Mouse (Mus musculus): ENCODE data around the gene Gm9747. TPM values are rescaled to one million over a fixed set of nuclear protein-coding genes. Genes with fewer than 3 reads are reported as not detected.
A peak's percentile ranks its signal among the peaks of the same experiment; 100 is the strongest.

The Gm9747 gene
- polyA plus RNA-seq, 1 experiment from 2014 or later: 18.6 TPM

- H3K4me1 ChIP-seq (ENCODE audit: control insufficient read depth, insufficient read depth, low read length): no peaks in the 10 kb centered on the region
Measured at GRCm38 (mm10) chr1:82247221-82247951, 14.5 kb downstream of the Gm9747 start.

GRCm38 (mm10) chr1:82253789-82254445, 21.0 kb downstream of the Gm9747 start:
- Histone ChIP-seq H3K27ac (ENCODE audit: low read length) (0 out of 2 replicates have a peak overlapping the region, but pooled peaks have one; percentile 22), H3K9me3 (replicated peaks; ENCODE audit: control insufficient read depth, low read length) (no peaks in the 10 kb centered on the region), H3K4me2 (ENCODE audit: low read depth, low read length) (no peak overlapping the region), H3K36me3 (ENCODE audit: control insufficient read depth, insufficient read depth, low read length) (no peaks in the 10 kb centered on the region), H3K27me3 (ENCODE audit: control insufficient read depth, insufficient read depth, low read length) (no peaks in the 10 kb centered on the region), H3K9ac (ENCODE audit: low read length) (no peak overlapping the region), H3K4me3 (replicated peaks; ENCODE audit: low read length) (no peak overlapping the region), H3K4me1 (ENCODE audit: control insufficient read depth, insufficient read depth, low read length) (peaks cover 10% of the 10 kb centered on the region)
- WGBS: 66% methylated on average over 9 of the region's 9 CpGs
- ATAC-seq (ENCODE audit: insufficient read depth, low FRiP score): peak; percentile 25; the same call in 1 of the 2 replicates

More at GRCm38 (mm10) chr1:82247221-82247951, 14.5 kb downstream of the Gm9747 start:
- no peaks in the 10 kb centered on the region for H3K36me3 ChIP-seq (ENCODE audit: control insufficient read depth, insufficient read depth, low read length)
- H3K4me3 ChIP-seq (replicated peaks; ENCODE audit: low read length): no peak overlapping the region
- WGBS: 59% methylated on average over 10 of the region's 10 CpGs
- H3K27ac ChIP-seq (ENCODE audit: low read length): no peak overlapping the region
- H3K27me3 ChIP-seq (ENCODE audit: control insufficient read depth, insufficient read depth, low read length): no peaks in the 10 kb centered on the region
- H3K4me2 ChIP-seq (ENCODE audit: low read depth, low read length): no peak overlapping the region
- no peaks in the 10 kb centered on the region for H3K9me3 ChIP-seq (replicated peaks; ENCODE audit: control insufficient read depth, low read length)
- no peak for ATAC-seq (ENCODE audit: insufficient read depth, low FRiP score)
- no peak overlapping the region for H3K9ac ChIP-seq (ENCODE audit: low read length)

- Histone ChIP-seq H3K9me3 (replicated peaks; ENCODE audit: control insufficient read depth, low read length) (no peaks in the 10 kb centered on the region), H3K4me2 (ENCODE audit: low read depth, low read length) (no peak overlapping the region), H3K36me3 (ENCODE audit: control insufficient read depth, insufficient read depth, low read length) (no peaks in the 10 kb centered on the region), H3K4me1 (ENCODE audit: control insufficient read depth, insufficient read depth, low read length) (peaks cover 10% of the 10 kb centered on the region), H3K27me3 (ENCODE audit: control insufficient read depth, insufficient read depth, low read length) (no peaks in the 10 kb centered on the region), H3K27ac (ENCODE audit: low read length) (no peak overlapping the region), H3K4me3 (replicated peaks; ENCODE audit: low read length) (no peak overlapping the region), H3K9ac (ENCODE audit: low read length) (no peak overlapping the region)
- ATAC-seq (ENCODE audit: insufficient read depth, low FRiP score): no peak
- 32% methylated on average over 5 of the region's 5 CpGs for WGBS
Measured at GRCm38 (mm10) chr1:82257457-82257856, 24.5 kb downstream of the Gm9747 start.

- ATAC-seq (ENCODE audit: insufficient read depth, low FRiP score): no peak
- Histone ChIP-seq H3K4me3 (replicated peaks; ENCODE audit: low read length) (no peak overlapping the region), H3K4me1 (ENCODE audit: control insufficient read depth, insufficient read depth, low read length) (peaks cover 10% of the 10 kb centered on the region), H3K4me2 (ENCODE audit: low read depth, low read length) (no peak overlapping the region), H3K9me3 (replicated peaks; ENCODE audit: control insufficient read depth, low read length) (no peaks in the 10 kb centered on the region), H3K27me3 (ENCODE audit: control insufficient read depth, insufficient read depth, low read length) (no peaks in the 10 kb centered on the region), H3K36me3 (ENCODE audit: control insufficient read depth, insufficient read depth, low read length) (no peaks in the 10 kb centered on the region), H3K9ac (ENCODE audit: low read length) (no peak overlapping the region), H3K27ac (ENCODE audit: low read length) (peak overlapping the region; percentile 25; the same call in 1 of the 2 replicates)
- WGBS: 36% methylated on average over 7 of the region's 7 CpGs
Measured at GRCm38 (mm10) chr1:82258331-82258730, 25.4 kb downstream of the Gm9747 start.

GRCm38 (mm10) chr1:82260055-82260454, 27.1 kb downstream of the Gm9747 start:
- 70% methylated on average over 3 of the region's 3 CpGs for WGBS
- H3K9me3 ChIP-seq (replicated peaks; ENCODE audit: control insufficient read depth, low read length): no peaks in the 10 kb centered on the region
- H3K36me3 ChIP-seq (ENCODE audit: control insufficient read depth, insufficient read depth, low read length): no peaks in the 10 kb centered on the region
- ATAC-seq (ENCODE audit: insufficient read depth, low FRiP score): no peak
- H3K27ac ChIP-seq (ENCODE audit: low read length): no peak overlapping the region
- H3K27me3 ChIP-seq (ENCODE audit: control insufficient read depth, insufficient read depth, low read length): no peaks in the 10 kb centered on the region
- H3K4me2 ChIP-seq (ENCODE audit: low read depth, low read length): no peak overlapping the region
- peaks cover 10% of the 10 kb centered on the region for H3K4me1 ChIP-seq (ENCODE audit: control insufficient read depth, insufficient read depth, low read length)
- no peak overlapping the region for H3K4me3 ChIP-seq (replicated peaks; ENCODE audit: low read length)
- no peak overlapping the region for H3K9ac ChIP-seq (ENCODE audit: low read length)

GRCm38 (mm10) chr1:82261053-82261618, 28.2 kb downstream of the Gm9747 start:
- H3K4me2 ChIP-seq (ENCODE audit: low read depth, low read length): no peak overlapping the region
- H3K4me1 ChIP-seq (ENCODE audit: control insufficient read depth, insufficient read depth, low read length): peaks cover 10% of the 10 kb centered on the region
- ATAC-seq (ENCODE audit: insufficient read depth, low FRiP score): no peak
- H3K36me3 ChIP-seq (ENCODE audit: control insufficient read depth, insufficient read depth, low read length): no peaks in the 10 kb centered on the region
- no peaks in the 10 kb centered on the region for H3K27me3 ChIP-seq (ENCODE audit: control insufficient read depth, insufficient read depth, low read length)
- no peak overlapping the region for H3K4me3 ChIP-seq (replicated peaks; ENCODE audit: low read length)
- no peak overlapping the region for H3K9ac ChIP-seq (ENCODE audit: low read length)
- H3K27ac ChIP-seq (ENCODE audit: low read length): no peak overlapping the region
- H3K9me3 ChIP-seq (replicated peaks; ENCODE audit: control insufficient read depth, low read length): no peaks in the 10 kb centered on the region
- 66% methylated on average over 9 of the region's 9 CpGs for WGBS

GRCm38 (mm10) chr1:82261638-82262037, 28.7 kb downstream of the Gm9747 start:
- Histone ChIP-seq H3K36me3 (ENCODE audit: control insufficient read depth, insufficient read depth, low read length) (no peaks in the 10 kb centered on the region), H3K4me3 (replicated peaks; ENCODE audit: low read length) (no peak overlapping the region), H3K27ac (ENCODE audit: low read length) (no peak overlapping the region), H3K9ac (ENCODE audit: low read length) (no peak overlapping the region), H3K4me2 (ENCODE audit: low read depth, low read length) (no peak overlapping the region), H3K9me3 (replicated peaks; ENCODE audit: control insufficient read depth, low read length) (no peaks in the 10 kb centered on the region), H3K27me3 (ENCODE audit: control insufficient read depth, insufficient read depth, low read length) (no peaks in the 10 kb centered on the region), H3K4me1 (ENCODE audit: control insufficient read depth, insufficient read depth, low read length) (peaks cover 10% of the 10 kb centered on the region)
- WGBS: 80% methylated on average over 5 of the region's 5 CpGs
- no peak for ATAC-seq (ENCODE audit: insufficient read depth, low FRiP score)

GRCm38 (mm10) chr1:82262331-82262730, 29.4 kb downstream of the Gm9747 start:
- no peak for ATAC-seq (ENCODE audit: insufficient read depth, low FRiP score)
- H3K4me2 ChIP-seq (ENCODE audit: low read depth, low read length): no peak overlapping the region
- H3K9ac ChIP-seq (ENCODE audit: low read length): no peak overlapping the region
- H3K9me3 ChIP-seq (replicated peaks; ENCODE audit: control insufficient read depth, low read length): no peaks in the 10 kb centered on the region
- no peak overlapping the region for H3K27ac ChIP-seq (ENCODE audit: low read length)
- peaks cover 9% of the 10 kb centered on the region for H3K4me1 ChIP-seq (ENCODE audit: control insufficient read depth, insufficient read depth, low read length)
- no peak overlapping the region for H3K4me3 ChIP-seq (replicated peaks; ENCODE audit: low read length)
- no peaks in the 10 kb centered on the region for H3K36me3 ChIP-seq (ENCODE audit: control insufficient read depth, insufficient read depth, low read length)
- 55% methylated on average over 1 of the region's 1 CpGs for WGBS
- no peaks in the 10 kb centered on the region for H3K27me3 ChIP-seq (ENCODE audit: control insufficient read depth, insufficient read depth, low read length)

GRCm38 (mm10) chr1:82267547-82267946, 34.6 kb downstream of the Gm9747 start:
- no peaks in the 10 kb centered on the region for H3K27me3 ChIP-seq (ENCODE audit: control insufficient read depth, insufficient read depth, low read length)
- WGBS: 67% methylated on average over 4 of the region's 4 CpGs

More at GRCm38 (mm10) chr1:82267547-82267946, 34.6 kb downstream of the Gm9747 start:
- H3K4me1 ChIP-seq (ENCODE audit: control insufficient read depth, insufficient read depth, low read length): no peaks in the 10 kb centered on the region
- no peaks in the 10 kb centered on the region for H3K9me3 ChIP-seq (replicated peaks; ENCODE audit: control insufficient read depth, low read length)
- no peak overlapping the region for H3K4me2 ChIP-seq (ENCODE audit: low read depth, low read length)
- no peak for ATAC-seq (ENCODE audit: insufficient read depth, low FRiP score)
- no peak overlapping the region for H3K9ac ChIP-seq (ENCODE audit: low read length)
- peaks cover 9% of the 10 kb centered on the region; the same call in 1 of the 2 replicates for H3K36me3 ChIP-seq (ENCODE audit: control insufficient read depth, insufficient read depth, low read length)
- no peak overlapping the region for H3K4me3 ChIP-seq (replicated peaks; ENCODE audit: low read length)
- no peak overlapping the region for H3K27ac ChIP-seq (ENCODE audit: low read length)

Measured in stomach, embryonic 16.5 days (tissue).